ENCODE assay signal across 8 mouse cellular contexts in genomic region chr9:43105664-43106361, GRCm38 (mm10). TPM values are rescaled to one million over a fixed set of nuclear protein-coding genes. Genes with fewer than 3 reads are reported as not detected.
DNase-seq lines count a peak whose midpoint lies in the region; ATAC-seq and TF ChIP-seq lines count a peak whose summit lies in the region.

No protein-coding gene starts in this region.

- peaks cover 8% of the 10 kb centered on the region for H3K36me3 ChIP-seq in heart, embryonic 12.5 days
- peaks cover 5% of the 10 kb centered on the region for H3K36me3 ChIP-seq in kidney, embryonic 16.5 days (ENCODE audit: insufficient read depth, low read length)
- H3K36me3 ChIP-seq in liver, adult 2 months (ENCODE audit: control insufficient read depth, insufficient read depth, low read length), result no peaks in the 10 kb centered on the region
- H3K36me3 ChIP-seq in stomach, embryonic 14.5 days (ENCODE audit: control insufficient read depth, insufficient read depth, low read length), result 0 out of 2 replicates have a peak, but pooled peaks cover 5% of the 10 kb centered on the region

- H3K9ac ChIP-seq in heart, embryonic 12.5 days, result peak overlapping the region; percentile 92
- peak overlapping the region; percentile 95 for H3K9ac ChIP-seq in kidney, embryonic 16.5 days (replicated peaks; ENCODE audit: low read length)
- peak overlapping the region; percentile 81 for H3K9ac ChIP-seq in liver, adult 2 months (ENCODE audit: low read depth, low read length)
- H3K9ac ChIP-seq in stomach, embryonic 14.5 days (replicated peaks; ENCODE audit: low read depth, low read length), result peak overlapping the region; percentile 95

- 0 out of 2 replicates have a peak, but pooled peaks have one; percentile 5 for TF ChIP-seq POLR2A in liver, adult 2 months (IDR thresholded peaks at IDR 0.05; ENCODE audit: extremely low read depth, insufficient read depth, low read length)

- H3K4me2 ChIP-seq in heart, embryonic 12.5 days, result peak overlapping the region; percentile 84
- H3K4me2 ChIP-seq in kidney, embryonic 16.5 days (replicated peaks; ENCODE audit: low read depth, low read length), result peak overlapping the region; percentile 77
- peak overlapping the region; percentile 84 for H3K4me2 ChIP-seq in stomach, embryonic 14.5 days (replicated peaks; ENCODE audit: low read depth, low read length)

- peak overlapping the region; percentile 72 for H3K4me3 ChIP-seq in heart, embryonic 12.5 days
- peak overlapping the region; percentile 88 for H3K4me3 ChIP-seq in kidney, embryonic 16.5 days (ENCODE audit: low read length)
- peak overlapping the region; percentile 75 for H3K4me3 ChIP-seq in liver, adult 2 months (ENCODE audit: insufficient read depth, low read depth, low read length)
- peak overlapping the region; percentile 92 for H3K4me3 ChIP-seq in stomach, embryonic 14.5 days (ENCODE audit: low read depth, low read length)

- H3K79me2 ChIP-seq in liver, adult 2 months (ENCODE audit: control insufficient read depth, insufficient read depth, low read length), result peaks cover 16% of the 10 kb centered on the region

- H3K27ac ChIP-seq in heart, embryonic 12.5 days (ENCODE audit: poor library complexity, severe bottlenecking), result peak overlapping the region; percentile 92
- peak overlapping the region; percentile 94 for H3K27ac ChIP-seq in kidney, embryonic 16.5 days (ENCODE audit: low read length)
- peak overlapping the region; percentile 88 for H3K27ac ChIP-seq in liver, adult 2 months (replicated peaks; ENCODE audit: insufficient read depth, low read depth, low read length)
- H3K27ac ChIP-seq in stomach, embryonic 14.5 days (ENCODE audit: low read length), result peak overlapping the region; percentile 91

- under 1% methylated on average over 90 of the region's 91 CpGs for WGBS in heart, embryonic 12.5 days
- under 1% methylated on average over 81 of the region's 91 CpGs for WGBS in kidney, embryonic 16.5 days
- WGBS in liver, adult 2 months, result under 1% methylated on average over 89 of the region's 91 CpGs
- under 1% methylated on average over 90 of the region's 91 CpGs for WGBS in stomach, embryonic 14.5 days

- no peaks in the 10 kb centered on the region for H3K9me3 ChIP-seq in heart, embryonic 12.5 days (replicated peaks)
- no peaks in the 10 kb centered on the region for H3K9me3 ChIP-seq in kidney, embryonic 16.5 days (ENCODE audit: low read length)
- no peaks in the 10 kb centered on the region for H3K9me3 ChIP-seq in stomach, embryonic 14.5 days (ENCODE audit: control insufficient read depth, low read depth, low read length)

- no peak for TF ChIP-seq CTCF in liver, adult 2 months (IDR thresholded peaks at IDR 0.05; ENCODE audit: low read depth, low read length)

- peak; percentile 83 for DNase-seq in CD4-positive, CD25-positive, alpha-beta regulatory T cell, adult 2 months (ENCODE audit: low read depth, low spot score)
- peak; percentile 84 for DNase-seq in brain, embryonic 18.5 days (ENCODE audit: low read depth, low spot score)
- DNase-seq in liver, adult 2 months (ENCODE audit: extremely low read depth, low read depth, low spot score), result peak; percentile 80
- DNase-seq in naive thymus-derived CD4-positive, alpha-beta T cell, adult 2 months (ENCODE audit: low read depth), result peak; percentile 72

- peak; percentile 43 for ATAC-seq in erythroid progenitor cell, adult 5-6 weeks (replicated peaks; ENCODE audit: low FRiP score, poor library complexity, severe bottlenecking)
- ATAC-seq in heart, embryonic 12.5 days (ENCODE audit: insufficient number of reproducible peaks, low FRiP score), result peak; percentile 86
- peak; percentile 84 for ATAC-seq in kidney, embryonic 16.5 days (ENCODE audit: low FRiP score, low TSS enrichment)
- peak; percentile 85 for ATAC-seq in stomach, embryonic 14.5 days (ENCODE audit: insufficient number of reproducible peaks, insufficient read depth, low FRiP score, low read depth)

- H3K27me3 ChIP-seq in heart, embryonic 12.5 days (replicated peaks), result no peaks in the 10 kb centered on the region
- H3K27me3 ChIP-seq in kidney, embryonic 16.5 days (ENCODE audit: insufficient read depth, low read length), result no peaks in the 10 kb centered on the region
- H3K27me3 ChIP-seq in liver, adult 2 months (ENCODE audit: control insufficient read depth, insufficient read depth, low read length), result no peaks in the 10 kb centered on the region
- no peaks in the 10 kb centered on the region for H3K27me3 ChIP-seq in stomach, embryonic 14.5 days (ENCODE audit: control insufficient read depth, insufficient read depth, low read length)

- peaks cover 31% of the 10 kb centered on the region for H3K4me1 ChIP-seq in heart, embryonic 12.5 days (replicated peaks)
- peaks cover 32% of the 10 kb centered on the region for H3K4me1 ChIP-seq in kidney, embryonic 16.5 days (ENCODE audit: insufficient read depth, low read length)
- H3K4me1 ChIP-seq in liver, adult 2 months (ENCODE audit: control insufficient read depth, insufficient read depth, low read length), result peaks cover 20% of the 10 kb centered on the region
- H3K4me1 ChIP-seq in stomach, embryonic 14.5 days (ENCODE audit: control insufficient read depth, insufficient read depth, low read length), result peaks cover 23% of the 10 kb centered on the region

RNA-seq across cellular contexts. Expression of gene Arhgef12, which starts 1.2 kb away (rescaled TPM):
- 139 and 161 TPM in 2 replicates for total RNA-seq in erythroid progenitor cell, adult 5-6 weeks (2015; ENCODE audit: low replicate concordance)
- 204 and 206 TPM in 2 replicates for total RNA-seq in erythroid progenitor cell, adult 5-6 weeks (2017; ENCODE audit: low replicate concordance)
- 13.3 and 13.9 TPM in 2 replicates for polyA plus RNA-seq in heart, embryonic 12.5 days (2016; fragmentation: Nextera tagmentation; extraction: Ambion mirVana)
- polyA plus RNA-seq in kidney, embryonic 16.5 days (2015; fragmentation: Nextera tagmentation; extraction: Ambion mirVana), result 13.0 and 16.5 TPM in 2 replicates
- 62.3 and 77.7 TPM in 2 replicates for total RNA-seq in liver, adult 2 months (2014; rRNA removed)
- 20.8 and 22.9 TPM in 2 replicates for polyA plus RNA-seq in liver, adult 2 months (2012; rRNA removed)
- polyA plus RNA-seq in stomach, embryonic 14.5 days (2014; fragmentation: Nextera tagmentation; extraction: Ambion mirVana), result 27.1 and 30.3 TPM in 2 replicates

RNA-seq across cellular contexts. Expression of gene Tmem136, which starts 10.6 kb away (rescaled TPM):
- 12.2 TPM in 1 of 2 replicates, not detected in the other for total RNA-seq in erythroid progenitor cell, adult 5-6 weeks (2015; ENCODE audit: low replicate concordance)
- total RNA-seq in erythroid progenitor cell, adult 5-6 weeks (2017; ENCODE audit: low replicate concordance), result 0.77 TPM in 1 of 2 replicates, not detected in the other
- 15.2 and 18.6 TPM in 2 replicates for polyA plus RNA-seq in heart, embryonic 12.5 days (2016; fragmentation: Nextera tagmentation; extraction: Ambion mirVana)
- 9.2 and 9.7 TPM in 2 replicates for polyA plus RNA-seq in kidney, embryonic 16.5 days (2015; fragmentation: Nextera tagmentation; extraction: Ambion mirVana)
- 0.34 and 0.37 TPM in 2 replicates for total RNA-seq in liver, adult 2 months (2014; rRNA removed)
- 0.17 and 0.32 TPM in 2 replicates for polyA plus RNA-seq in liver, adult 2 months (2012; rRNA removed)
- polyA plus RNA-seq in stomach, embryonic 14.5 days (2014; fragmentation: Nextera tagmentation; extraction: Ambion mirVana), result 4.7 and 5.5 TPM in 2 replicates

Comparison
In these comparisons a context has a peak if more than half of its experiments do, and no peak if none do; other contexts are left out.
1. Peak in every context shown above with its lines: DNase-seq, ATAC-seq, H3K4me3 ChIP-seq and H3K27ac ChIP-seq.